Mouse (Mus musculus) left cerebral cortex, postnatal 4 days (tissue): ENCODE data around the gene H2-Ke6. TPM values are rescaled to one million over a fixed set of nuclear protein-coding genes. Genes with fewer than 3 reads are reported as not detected.
"Not testable (repeated sequence)": the region's sequence is repeated elsewhere in the genome, so short reads cannot be mapped to it uniquely, and the experiment has no call there.

Experiments
- DNase-seq: peaks from one replicate; pipeline ENCODE4 v3.0.0-alpha.2; 2022
- intact Hi-C: fragments of 180-260 bp; cut with DNase I; formaldehyde crosslinking; loops from one replicate; pipeline ENCODE4 v1.15.1; 2025
- total RNA-seq, 2 experiments: library from RNA; stranded (reverse); gene quantifications; 2 replicates each; pipeline ENCODE4 v1.2.3; 2021

H2-Ke6 gene
- total RNA-seq, 2 experiments from 2014 or later: 41.6 to 45.2 TPM

- DNase-seq: no peak
- intact Hi-C loops: loop anchor here (5.0 kb wide), 1 partner anchor 566 kb away; the partner anchor contains the start of gene Ager
Observed at GRCm38 (mm10) chr17:34030861-34031326, 3.0 kb upstream of the H2-Ke6 start.

- intact Hi-C loops: loop anchor here (5.0 kb wide), 1 partner anchor 567 kb away; the partner anchor contains the start of gene Ager
- no peak for DNase-seq
Observed at GRCm38 (mm10) chr17:34029890-34030595, 2.2 kb upstream of the H2-Ke6 start.

GRCm38 (mm10) chr17:34029150-34029889, 1.5 kb upstream of the H2-Ke6 start:
- intact Hi-C loops: no loop called here
- no peak for DNase-seq

GRCm38 (mm10) chr17:34028501-34029149, 765 bp upstream of the H2-Ke6 start:
- DNase-seq: no peak
- intact Hi-C loops: no loop called here

GRCm38 (mm10) chr17:34026917-34027655, 774 bp downstream of the H2-Ke6 start:
- peak; percentile 51 for DNase-seq
- intact Hi-C loops: no loop called here

GRCm38 (mm10) chr17:34026221-34026620, 1.6 kb downstream of the H2-Ke6 start:
- no peak for DNase-seq

GRCm38 (mm10) chr17:34025756-34026151, 2.1 kb downstream of the H2-Ke6 start:
- DNase-seq: peak; percentile 73
- intact Hi-C loops: no loop called here

More at GRCm38 (mm10) chr17:34026221-34026620, 1.6 kb downstream of the H2-Ke6 start:
- intact Hi-C loops: no loop called here

GRCm38 (mm10) chr17:34024861-34025755, 2.8 kb downstream of the H2-Ke6 start:
- intact Hi-C loops: loop anchor here (5.0 kb wide), 1 partner anchor 68 kb away; the partner anchor contains the start of genes Rps18 and Vps52
- no peak for DNase-seq

GRCm38 (mm10) chr17:34024317-34024821, 3.5 kb downstream of the H2-Ke6 start, which contains the start of gene Ring1:
Gene Ring1 (minus strand): TSS chr17:34024680.
- intact Hi-C loops: loop anchor here (5.0 kb wide), 1 partner anchor 67 kb away; the partner anchor contains the start of genes Rps18 and Vps52
- peak; percentile 92 for DNase-seq

GRCm38 (mm10) chr17:34023678-34024077, 4.2 kb downstream of the H2-Ke6 start:
- DNase-seq: no peak
- intact Hi-C loops: loop anchor here (5.0 kb wide), 1 partner anchor 66 kb away; the partner anchor contains the start of genes Rps18 and Vps52

GRCm38 (mm10) chr17:34022987-34023386, 4.9 kb downstream of the H2-Ke6 start:
- intact Hi-C loops: loop anchor here (5.0 kb wide), 1 partner anchor 66 kb away; the partner anchor contains the start of genes Rps18 and Vps52
- no peak for DNase-seq

GRCm38 (mm10) chr17:34022414-34022783, 5.5 kb downstream of the H2-Ke6 start:
- intact Hi-C loops: loop anchor here (5.0 kb wide), 1 partner anchor 65 kb away; the partner anchor contains the start of genes Rps18 and Vps52
- no peak for DNase-seq

GRCm38 (mm10) chr17:34021539-34022413, 6.1 kb downstream of the H2-Ke6 start:
- no peak for DNase-seq
- intact Hi-C loops: loop anchor here (5.0 kb wide), 1 partner anchor 64 kb away; the partner anchor contains the start of genes Rps18 and Vps52

GRCm38 (mm10) chr17:34013436-34013835, 14.4 kb downstream of the H2-Ke6 start:
- intact Hi-C loops: no loop called here
- no peak for DNase-seq

GRCm38 (mm10) chr17:34010156-34010555, 17.7 kb downstream of the H2-Ke6 start:
- intact Hi-C loops: no loop called here
- no peak for DNase-seq

GRCm38 (mm10) chr17:34006570-34006969, 21.3 kb downstream of the H2-Ke6 start:
- intact Hi-C loops: no loop called here
- no peak for DNase-seq

GRCm38 (mm10) chr17:34003426-34003825, 24.4 kb downstream of the H2-Ke6 start:
- DNase-seq: peak; percentile 47
- intact Hi-C loops: no loop called here

GRCm38 (mm10) chr17:34000796-34001195, 27.1 kb downstream of the H2-Ke6 start:
- intact Hi-C loops, DNase-seq: not testable (repeated sequence)
